Mouse (Mus musculus) granulocyte monocyte progenitor cell, adult 5-6 weeks (primary cell): Measurements from ENCODE around the gene Efr3b. TPM values are rescaled to one million over a fixed set of nuclear protein-coding genes. Genes with fewer than 3 reads are reported as not detected.

Source experiments
- ATAC-seq: replicated peaks from 2 replicates; pipeline ENCODE4 v1.8.0; 2016; ENCODE audit warnings: mild to moderate bottlenecking, moderate TSS enrichment, inconsistent platforms; ENCODE audit not compliant: poor library complexity, severe bottlenecking
- total RNA-seq, 2 experiments: library from RNA; stranded (forward) in 1 of 2; stranded (reverse) in 1 of 2; fragments of 200-712, 200-1000 nt in 1 of 2; fragments of >200 nt in 1 of 2; fragmentation: Nextera tagmentation in 1 of 2; gene quantifications; 2 replicates each; pipeline ENCODE4 v1.2.3; 2014 to 2017

The Efr3b gene
- 0.21 and 0.58 TPM in 2 replicates for total RNA-seq (2014; fragmentation: Nextera tagmentation)
- total RNA-seq (2017), result 0.13 and 0.21 TPM in 2 replicates

DNA sequence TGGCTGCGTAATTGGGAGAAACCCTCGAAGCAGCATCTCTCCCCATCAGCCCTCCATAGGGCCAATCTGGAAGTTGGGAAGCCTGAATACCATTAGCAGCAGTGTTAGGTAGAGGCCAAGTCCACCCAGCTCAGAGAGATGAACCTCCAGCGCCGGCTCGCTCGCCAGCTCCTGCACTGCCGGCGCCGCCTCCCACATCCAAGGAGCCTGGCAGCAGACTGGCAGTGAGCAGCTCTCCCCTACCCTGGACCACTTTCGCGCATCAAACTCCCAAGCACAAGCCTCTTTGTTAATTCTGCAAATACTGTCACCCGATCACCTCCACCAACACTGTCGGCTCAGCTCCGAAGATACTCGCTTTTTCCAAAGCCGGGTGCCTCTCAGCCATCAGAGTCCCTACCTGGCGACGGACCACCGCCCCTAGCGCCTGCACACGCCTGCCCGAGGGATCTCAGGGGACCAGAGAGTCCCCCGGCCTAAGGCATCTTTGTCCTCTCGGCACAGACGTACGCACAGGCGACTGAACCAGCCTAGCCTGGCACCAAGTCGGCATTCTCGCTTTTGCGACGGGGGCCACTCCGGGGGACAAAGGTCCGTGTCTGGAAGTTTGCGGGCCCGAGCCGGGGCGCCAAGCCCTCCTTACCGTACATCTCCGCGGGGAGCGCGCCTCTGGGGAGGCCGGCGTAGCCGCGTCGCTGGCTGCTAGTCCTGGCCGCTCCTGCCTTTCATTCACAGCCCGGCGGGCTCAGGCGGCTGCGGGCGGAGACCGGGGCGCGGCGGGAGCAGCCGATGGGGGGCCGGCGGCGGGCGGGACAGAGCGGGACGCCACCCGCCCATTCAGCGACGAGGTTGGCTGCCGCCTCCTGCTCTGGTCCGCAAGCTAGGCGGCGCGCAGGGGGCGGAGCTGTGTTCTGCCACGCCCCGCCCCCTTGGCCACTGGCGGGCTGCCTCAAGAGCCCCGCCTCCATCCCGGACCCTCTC lies at the start of gene Efr3b:
Efr3b (minus strand) TSS at position 855 of the 981 bp plus-strand sequence.
- ATAC-seq, result peak; percentile 79

DNA sequence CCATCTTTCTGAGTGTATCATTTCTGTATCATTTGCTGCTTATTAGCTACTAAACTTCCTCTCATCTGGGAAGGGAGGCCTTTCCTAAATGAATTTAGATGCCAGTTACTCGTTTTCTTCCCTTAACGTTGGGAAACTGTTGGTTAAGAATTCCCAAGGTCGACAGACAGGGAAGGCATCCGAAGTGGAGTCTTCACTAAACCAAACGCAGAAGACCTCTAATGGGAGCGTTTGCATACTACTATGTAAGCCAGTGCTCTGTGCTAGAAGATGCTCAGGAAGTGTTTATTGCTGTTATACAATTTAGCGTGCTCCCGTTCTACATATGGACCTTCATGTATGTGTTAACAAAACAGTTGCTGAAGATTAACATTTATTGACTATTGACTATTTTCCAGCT lies 44.7 kb upstream of the Efr3b start:
- ATAC-seq, result no peak

DNA sequence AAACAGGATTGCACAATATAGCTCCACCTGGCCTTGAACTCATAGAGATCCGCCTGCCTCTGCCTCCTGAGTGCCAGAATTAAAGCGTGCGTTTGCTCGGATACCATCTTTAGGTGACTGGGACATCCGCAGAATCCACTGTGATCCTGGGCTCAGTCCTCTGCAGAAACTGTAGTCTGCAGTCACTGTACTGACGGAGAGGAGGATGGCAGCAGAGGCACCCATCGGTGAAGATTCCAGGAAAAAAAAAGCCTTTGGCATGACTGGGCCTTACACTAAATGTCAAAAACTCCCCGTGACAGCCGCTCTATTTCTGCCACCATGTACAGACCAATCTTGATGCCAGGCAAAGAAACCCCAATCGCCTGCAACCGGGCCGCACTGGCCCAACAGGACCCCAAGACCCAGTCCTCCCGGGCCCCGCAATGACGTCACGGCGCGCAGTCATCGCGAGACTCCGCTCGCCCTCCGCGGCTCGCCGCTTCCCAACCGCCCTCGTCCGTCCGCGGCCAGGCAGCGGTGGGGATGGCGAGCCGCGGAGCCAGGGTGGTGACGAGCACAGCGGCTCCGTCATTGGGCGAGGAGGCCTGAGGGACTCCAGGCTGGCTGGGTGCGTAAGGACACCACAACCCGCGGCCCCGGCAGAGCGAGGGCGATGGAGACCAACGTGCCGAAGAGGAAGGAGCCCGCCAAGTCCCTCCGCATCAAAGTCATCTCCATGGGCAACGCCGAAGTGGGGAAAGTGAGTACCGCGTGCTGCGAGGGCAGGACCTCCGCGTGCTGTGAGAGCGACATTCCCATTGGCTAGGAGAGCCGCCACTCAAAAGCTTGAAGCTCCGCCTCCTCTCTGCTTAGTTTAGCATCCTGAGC lies 43.7 kb upstream of the Efr3b start, which contains the start of gene Dnajc27:
Dnajc27 (plus strand) TSS at position 452 of the 870 bp plus-strand sequence.
- ATAC-seq, result peak; percentile 93

DNA sequence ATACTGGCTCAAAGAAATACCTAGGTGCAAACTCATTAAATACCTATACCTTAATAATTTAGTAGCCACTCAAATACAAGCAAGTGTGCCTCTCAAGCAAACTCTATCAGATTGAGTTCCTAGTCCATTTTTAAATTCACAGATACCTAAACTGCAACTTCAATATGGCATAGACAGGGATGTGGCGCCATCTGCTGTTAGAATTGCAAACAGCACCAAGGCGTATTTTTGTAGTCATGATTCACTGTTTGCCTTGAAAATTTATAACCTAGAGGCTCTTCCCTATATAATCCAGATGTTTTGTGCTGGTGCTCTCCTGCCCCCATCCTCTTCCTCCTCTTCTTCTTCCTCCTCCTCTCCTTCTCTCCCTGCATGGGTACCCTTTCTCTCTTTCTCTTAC lies 41.6 kb upstream of the Efr3b start:
- peak; percentile 34 for ATAC-seq

DNA sequence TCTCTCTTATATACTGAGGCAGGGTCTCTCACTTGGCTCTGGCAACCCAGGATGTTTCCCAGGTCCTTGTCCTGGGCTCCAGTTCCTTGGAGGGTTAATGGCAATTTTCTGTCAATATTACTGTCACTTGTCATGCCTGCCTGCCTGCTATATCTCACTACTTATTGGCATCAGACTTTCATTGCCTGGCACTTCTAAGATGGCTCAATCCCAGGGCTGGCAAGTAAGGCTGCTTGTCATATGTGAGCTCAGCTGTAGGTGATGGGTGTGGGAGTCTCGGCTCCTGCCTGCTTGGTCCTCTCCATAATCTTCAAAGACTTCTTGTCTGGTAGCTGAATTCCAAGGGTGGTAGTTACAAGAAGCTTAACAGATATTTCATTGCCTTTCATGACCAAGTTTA lies 39.4 kb upstream of the Efr3b start:
- ATAC-seq, result no peak

DNA sequence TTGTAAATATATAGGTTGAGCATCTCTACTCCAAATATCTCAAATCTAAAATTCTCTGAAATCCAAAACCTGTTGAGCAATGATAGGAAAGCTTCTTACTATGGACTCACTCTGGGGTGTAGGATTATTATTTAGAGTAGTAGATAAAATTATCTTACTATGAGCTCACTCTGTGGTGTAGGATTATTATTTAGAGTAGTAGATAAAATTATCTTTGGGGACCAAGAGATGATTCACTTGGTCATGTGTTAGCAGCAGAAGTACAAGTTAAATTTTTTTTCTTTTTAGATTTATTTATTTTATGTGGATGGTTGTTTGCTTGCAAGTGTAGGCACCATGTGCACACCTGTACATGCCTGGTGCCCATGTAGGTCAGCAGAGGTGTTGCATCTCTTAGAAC lies 37.7 kb upstream of the Efr3b start:
- ATAC-seq, result no peak

DNA sequence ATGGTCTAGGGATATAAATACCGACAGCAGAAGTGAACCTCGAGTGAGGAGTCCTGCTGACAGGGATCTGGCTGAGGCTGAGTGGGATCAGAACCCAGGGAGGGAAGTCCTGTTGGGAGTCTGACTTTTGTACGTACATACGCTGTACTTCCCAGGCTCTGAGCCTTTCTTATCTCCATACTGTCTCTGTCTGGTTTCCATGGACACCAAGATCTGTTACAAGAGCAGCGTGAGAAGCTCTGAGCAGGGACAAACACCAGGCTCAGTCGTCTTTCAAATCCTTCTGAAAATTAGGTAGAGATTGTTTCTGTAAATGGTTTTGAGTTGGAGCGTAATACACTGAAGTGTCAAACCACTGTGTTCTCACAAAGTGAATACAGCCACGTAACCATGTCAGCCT lies 36.7 kb upstream of the Efr3b start:
- ATAC-seq, result no peak

DNA sequence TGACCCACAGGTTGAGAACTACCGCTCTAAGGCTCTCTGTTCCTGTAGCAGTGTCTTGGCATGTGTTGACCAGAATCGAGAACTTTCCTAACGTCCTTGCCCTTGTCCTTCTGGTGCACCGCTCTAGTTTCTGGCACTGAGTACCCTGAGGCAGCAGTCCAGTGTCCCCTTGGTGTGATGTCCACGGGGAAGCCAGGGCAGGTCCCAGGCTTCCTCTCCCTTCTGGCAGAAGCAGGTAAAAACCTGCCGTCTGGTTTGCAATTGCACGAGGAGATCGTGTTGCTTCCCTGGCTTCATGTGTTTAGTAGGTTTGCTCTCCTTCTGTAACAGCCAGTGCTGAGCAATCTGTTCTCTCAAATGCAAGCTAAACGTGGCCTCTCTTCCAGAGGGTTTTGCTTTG lies 33.0 kb upstream of the Efr3b start:
- ATAC-seq, result no peak

DNA sequence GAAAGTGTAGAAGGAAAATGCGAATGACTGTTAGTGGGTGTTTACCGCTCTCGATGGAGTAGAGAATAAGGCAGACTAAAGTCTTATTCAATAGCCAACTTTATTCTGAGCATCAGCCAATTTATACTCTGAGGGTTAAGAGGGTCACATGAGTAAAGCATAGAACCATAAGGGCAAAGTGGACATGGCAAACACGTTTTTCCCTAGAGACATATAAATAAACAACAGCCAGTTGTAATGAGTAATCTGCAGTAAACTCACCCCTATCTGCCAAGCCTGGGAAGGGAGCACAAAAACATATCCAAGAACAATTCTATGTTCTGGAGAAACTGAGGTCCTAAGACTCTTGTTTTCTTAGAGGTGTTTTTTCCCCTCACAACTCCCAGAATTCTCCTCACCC lies 29.8 kb upstream of the Efr3b start:
- ATAC-seq, result no peak

DNA sequence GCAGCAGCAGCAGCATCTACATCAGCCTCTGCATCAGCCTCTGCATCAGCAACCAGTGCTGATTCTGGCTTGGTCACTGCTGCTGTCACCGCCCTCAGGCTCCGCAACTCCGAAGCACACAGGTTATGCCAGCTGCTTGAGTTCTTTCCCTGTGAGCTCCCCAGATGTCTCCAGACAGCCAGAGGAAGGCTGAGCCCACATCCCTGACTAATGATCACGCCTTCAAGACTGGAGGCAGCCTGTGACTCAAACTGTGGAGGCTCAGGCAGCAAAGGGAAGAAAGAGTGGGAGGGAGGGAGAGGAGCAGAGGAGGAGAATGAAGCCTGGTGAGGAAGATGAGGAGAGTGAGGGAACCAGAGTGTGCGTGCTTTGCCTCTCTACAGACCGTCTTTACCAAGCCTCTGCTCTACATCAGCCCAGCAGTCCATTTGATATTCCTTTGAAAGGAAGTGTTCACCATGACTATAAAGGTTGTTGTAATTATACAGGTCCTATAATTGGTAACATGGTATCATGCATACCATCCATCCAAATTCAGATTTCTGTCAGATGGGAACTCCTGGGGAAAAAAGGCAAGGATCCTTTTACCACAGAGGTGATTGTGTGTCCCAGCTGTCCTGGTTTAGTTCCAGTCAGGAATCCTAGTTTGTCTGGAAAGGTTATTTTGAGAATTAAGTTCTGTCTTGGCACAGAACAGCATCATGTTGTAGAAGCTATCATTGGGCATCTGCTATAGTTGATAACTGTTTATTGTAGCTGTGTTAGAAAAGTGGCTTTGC lies 28.2 kb upstream of the Efr3b start:
- no peak for ATAC-seq

DNA sequence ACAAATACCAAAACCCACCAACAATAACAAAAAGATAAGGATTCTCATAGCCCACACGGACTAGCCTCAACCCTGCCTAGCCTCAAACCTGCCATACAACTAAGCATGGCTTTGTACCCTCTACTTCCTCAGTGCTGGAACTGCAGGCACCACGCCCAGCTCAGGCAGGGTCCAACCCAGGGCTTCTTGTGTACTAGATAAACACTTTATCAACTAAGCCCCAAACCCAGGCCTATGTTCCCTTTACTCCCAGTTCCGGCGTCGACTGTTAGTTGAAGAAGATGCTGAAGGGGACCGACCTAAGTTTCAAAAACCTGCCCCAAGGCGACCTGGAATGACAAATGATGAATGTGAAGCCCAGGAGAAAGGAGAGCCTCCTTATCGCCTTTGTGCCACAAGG lies 27.2 kb upstream of the Efr3b start:
- no peak for ATAC-seq

DNA sequence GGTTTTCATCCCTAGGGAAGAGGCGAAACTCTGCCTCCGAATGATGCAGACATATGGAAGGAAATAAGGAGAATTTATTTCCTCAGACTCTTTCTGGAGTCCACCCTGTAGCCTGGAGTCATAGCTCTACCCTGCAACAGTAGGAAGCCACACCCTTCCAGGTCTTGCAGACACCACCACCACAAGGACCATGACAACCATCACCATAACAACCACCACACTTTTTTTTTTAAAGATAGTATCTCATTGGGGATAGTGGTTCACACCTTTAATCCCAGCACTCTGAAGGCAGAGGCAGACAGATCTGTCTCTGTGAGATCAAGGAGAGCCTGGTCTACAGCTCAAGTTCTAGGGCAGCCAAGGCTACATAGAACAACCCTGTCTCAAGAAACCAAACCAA lies 26.8 kb upstream of the Efr3b start:
- ATAC-seq, result no peak

DNA sequence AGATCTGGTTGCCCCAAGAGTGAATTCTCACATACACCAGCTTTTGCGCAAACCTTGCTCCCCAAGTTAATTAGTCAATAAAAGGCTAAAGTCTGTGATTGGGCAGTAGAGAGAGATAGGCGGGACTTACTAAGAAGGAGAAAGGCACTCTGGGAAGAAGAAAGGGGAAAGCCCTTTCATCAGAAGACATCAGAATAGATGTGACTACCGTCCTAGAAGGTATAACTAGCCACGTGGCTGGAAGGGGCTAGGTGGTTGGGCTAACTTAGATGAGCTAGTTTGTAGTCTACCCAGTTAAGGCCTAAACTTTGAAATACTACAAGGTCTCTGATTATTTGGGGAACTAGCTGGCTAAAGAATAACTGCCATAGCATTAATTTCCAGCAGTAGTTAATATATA lies 21.0 kb upstream of the Efr3b start:
- ATAC-seq, result no peak

DNA sequence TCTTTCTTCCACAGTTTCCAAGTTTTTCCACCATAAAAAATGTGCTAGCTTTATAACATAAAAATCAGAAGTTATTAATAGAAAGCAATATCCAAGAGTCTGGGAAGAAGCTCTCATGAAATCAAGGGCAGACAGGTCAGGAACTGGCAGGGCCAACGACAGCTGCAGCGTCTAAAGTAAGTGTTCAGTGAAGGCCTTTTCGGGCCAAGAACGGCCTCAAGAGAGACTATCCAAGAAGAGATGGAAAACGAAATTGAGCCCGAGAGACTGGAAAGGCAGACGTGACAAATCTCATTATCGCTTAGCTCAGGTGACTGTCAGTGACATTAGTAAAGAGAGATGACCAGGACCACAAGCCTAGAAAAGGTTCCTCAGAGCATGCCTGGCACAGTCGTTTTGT lies 19.6 kb upstream of the Efr3b start:
- no peak for ATAC-seq

DNA sequence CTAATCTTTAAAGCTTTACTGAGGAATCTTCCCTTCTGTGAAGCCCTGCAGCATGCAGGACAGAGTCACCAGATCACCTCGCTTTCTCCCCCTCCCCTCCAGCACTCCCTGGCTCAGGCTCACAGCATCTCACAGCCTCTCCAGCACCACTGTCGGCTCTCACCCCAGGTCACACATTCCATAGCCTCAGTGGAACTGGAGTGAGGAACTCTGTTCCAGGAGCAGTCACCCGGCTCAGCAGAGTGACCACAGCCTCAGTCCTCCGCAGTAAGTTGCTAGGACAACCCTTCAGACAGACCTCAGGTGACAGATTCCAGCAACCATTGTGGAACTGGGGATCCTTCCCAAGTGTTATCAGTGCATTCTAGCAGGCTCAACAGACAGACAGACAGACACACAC lies 16.1 kb upstream of the Efr3b start:
- ATAC-seq, result no peak

DNA sequence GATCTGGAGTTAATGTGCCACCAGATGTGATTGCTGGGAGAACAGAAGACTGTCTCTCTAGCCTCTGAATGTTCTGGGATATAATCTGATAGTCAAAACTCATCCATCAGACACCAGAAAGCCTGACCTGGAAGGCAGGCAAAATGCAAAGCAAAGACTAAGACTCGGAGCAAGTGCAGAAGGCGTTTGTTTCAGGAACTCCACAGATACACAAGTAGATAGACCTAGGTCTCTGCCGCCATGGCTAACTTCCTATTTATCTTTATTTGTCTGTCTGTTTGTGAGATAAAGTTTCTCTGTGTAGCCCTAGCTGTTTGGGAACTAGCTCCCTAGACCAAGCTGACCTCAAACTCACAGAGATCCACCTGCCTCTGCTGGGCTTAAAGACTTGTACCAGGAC lies 14.9 kb upstream of the Efr3b start:
- no peak for ATAC-seq

DNA sequence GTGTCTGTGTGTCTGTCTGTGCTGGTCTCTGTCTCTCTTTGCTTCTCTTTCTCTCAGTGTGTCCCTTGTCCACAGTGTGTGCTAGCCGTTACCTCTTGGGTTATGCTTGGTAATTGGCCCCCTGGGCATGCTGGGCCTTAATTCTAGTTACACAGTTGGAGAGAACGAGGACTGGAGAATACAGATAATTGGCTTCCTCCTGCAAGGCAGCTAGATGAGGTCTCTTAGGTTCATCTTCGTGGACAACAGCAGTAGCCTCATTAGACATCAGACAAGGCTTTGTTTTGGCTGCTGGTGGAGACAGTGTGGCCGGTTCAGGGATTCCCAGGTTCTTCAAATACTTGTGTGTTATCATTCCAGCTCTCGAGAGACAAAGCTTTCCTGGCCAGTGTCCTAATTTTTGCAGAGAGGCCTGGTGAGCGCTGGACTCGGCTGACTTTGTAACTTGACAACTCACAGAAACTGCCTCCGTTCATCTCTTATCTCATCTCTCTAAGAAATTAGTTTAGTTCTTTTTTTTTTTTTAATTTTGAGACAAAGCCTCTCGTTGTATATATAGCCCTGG lies 12.2 kb upstream of the Efr3b start:
- no peak for ATAC-seq

DNA sequence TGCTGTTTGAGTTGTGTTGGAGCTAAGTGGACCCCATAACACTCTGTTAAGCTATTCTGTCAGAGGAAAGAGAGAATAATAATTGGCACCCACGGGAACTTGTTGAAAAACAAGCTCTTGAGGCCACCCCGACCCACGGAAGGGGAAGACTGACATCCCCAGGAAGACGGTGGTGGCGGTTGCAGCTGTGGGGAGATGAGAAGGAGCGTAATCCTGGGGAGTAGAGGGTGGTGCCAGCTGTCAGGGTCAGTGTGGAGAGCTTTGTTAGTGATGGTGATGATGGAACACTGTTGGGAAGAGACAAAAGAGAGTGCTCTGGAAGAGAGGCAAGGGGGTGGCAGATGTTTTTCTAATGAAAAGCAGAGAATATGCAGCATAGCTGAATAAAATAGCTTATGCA lies 9.3 kb upstream of the Efr3b start:
- no peak for ATAC-seq

DNA sequence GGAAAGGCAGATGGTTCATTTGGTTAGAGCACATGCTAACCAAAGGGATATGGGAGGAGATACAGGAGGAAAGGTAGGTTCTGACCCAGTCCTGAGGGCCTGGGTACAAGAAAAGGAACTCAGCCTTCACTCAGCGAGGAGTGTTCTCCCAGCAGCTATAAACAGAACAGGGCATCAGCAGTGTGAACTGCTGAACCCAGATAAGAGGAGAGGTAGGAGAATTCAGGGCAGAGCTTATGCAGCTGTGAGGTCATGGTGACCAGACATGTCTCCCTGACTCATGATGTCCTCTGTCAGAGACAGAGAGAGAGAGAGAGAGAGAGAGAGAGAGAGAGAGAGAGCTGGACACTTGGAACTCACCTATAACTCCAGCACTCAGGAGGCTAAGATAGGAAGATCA lies 7.3 kb upstream of the Efr3b start:
- no peak for ATAC-seq

DNA sequence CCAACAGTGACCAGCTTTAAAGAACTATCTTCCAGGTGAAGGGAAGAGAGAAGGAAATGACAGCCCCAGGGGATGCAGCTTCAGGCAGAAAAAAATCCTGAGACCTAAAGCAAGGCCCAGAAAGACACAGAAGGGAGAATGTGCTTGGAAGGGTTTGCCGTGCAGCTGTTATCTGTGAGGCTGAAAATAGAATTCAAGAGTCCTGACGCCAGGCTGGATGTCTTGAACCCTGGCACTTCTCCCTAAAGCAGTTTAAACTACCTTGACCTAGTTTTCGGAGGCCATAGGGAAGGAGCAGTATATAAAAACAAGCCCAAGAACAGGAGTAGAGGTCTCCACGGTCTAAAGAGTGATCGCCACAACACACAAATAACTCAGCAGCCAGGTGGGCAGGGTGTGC lies 3.7 kb upstream of the Efr3b start:
- no peak for ATAC-seq
